Comparison of ENCODE assay signal across 27 mouse cellular contexts in the genomic region with DNA sequence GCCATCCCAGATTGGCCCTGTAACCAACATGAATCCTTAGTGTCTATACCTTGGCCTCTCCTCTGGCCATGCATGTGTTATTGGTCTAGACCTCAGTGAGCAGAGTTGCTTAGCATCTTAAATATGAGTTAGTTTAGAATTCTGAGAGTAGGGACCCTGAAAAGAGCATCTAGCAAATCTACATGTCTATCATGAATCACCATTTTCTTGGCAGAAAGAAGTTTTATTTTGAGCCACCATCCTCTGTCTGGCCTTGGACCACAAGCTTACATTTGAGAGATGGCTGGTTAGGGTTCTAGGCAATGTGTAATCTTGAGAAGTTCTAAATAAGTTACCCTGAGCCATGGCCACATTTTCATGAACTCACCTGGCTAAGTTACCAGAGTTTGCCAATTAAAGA. TPM values are rescaled to one million over a fixed set of nuclear protein-coding genes. Genes with fewer than 3 reads are reported as not detected.
"Had no signal": no experiment of that assay in that cellular context is flagged by ENCODE, and none has a peak within 500 bp of the region (broad histone marks: within the 10 kb centered on the region; RNA-seq: fewer than 3 reads in every experiment).

No protein-coding gene starts in this region.

- H3K4me1 ChIP-seq: embryonic facial prominence, embryonic 12.5 days; embryonic facial prominence, embryonic 13.5 days; embryonic facial prominence, embryonic 15.5 days; forebrain, embryonic 10.5 days; forebrain, embryonic 12.5 days; forebrain, embryonic 13.5 days; forebrain, embryonic 15.5 days; heart, embryonic 10.5 days had no signal

- DNase-seq: cerebellum, adult 2 months; cerebellum, adult 8-10 months; cerebellum, adult 9-10 months; cerebellum, adult 9-11 months; cerebellum, postnatal 25 days; cerebellum, postnatal 36 days; embryo, embryonic 11 days; forebrain, postnatal 0 days; gastrocnemius, postnatal 10 days; gastrocnemius, postnatal 14 days; gastrocnemius, postnatal 25 days; gastrocnemius, postnatal 36 days; heart, adult 18-20 months; heart, adult 2 months had no signal

- H3K9ac ChIP-seq: embryonic facial prominence, embryonic 12.5 days; embryonic facial prominence, embryonic 13.5 days; embryonic facial prominence, embryonic 15.5 days; forebrain, embryonic 12.5 days; forebrain, embryonic 13.5 days; forebrain, embryonic 15.5 days; forebrain, postnatal 0 days had no signal

- H3K27me3 ChIP-seq: embryonic facial prominence, embryonic 12.5 days; embryonic facial prominence, embryonic 13.5 days; embryonic facial prominence, embryonic 15.5 days; forebrain, embryonic 12.5 days; forebrain, embryonic 13.5 days; forebrain, embryonic 15.5 days had no signal

- ATAC-seq: forebrain, embryonic 13.5 days; forebrain, embryonic 14.5 days; forebrain, embryonic 15.5 days; forebrain, embryonic 16.5 days; forebrain, postnatal 0 days had no signal

- H3K27ac ChIP-seq: embryonic facial prominence, embryonic 10.5 days; embryonic facial prominence, embryonic 12.5 days; embryonic facial prominence, embryonic 13.5 days; embryonic facial prominence, embryonic 15.5 days; forebrain, embryonic 10.5 days; forebrain, embryonic 12.5 days; forebrain, embryonic 13.5 days; forebrain, embryonic 15.5 days; heart, adult 2 months; heart, embryonic 10.5 days had no signal

- H3K36me3 ChIP-seq: embryonic facial prominence, embryonic 10.5 days; embryonic facial prominence, embryonic 12.5 days; embryonic facial prominence, embryonic 13.5 days; embryonic facial prominence, embryonic 15.5 days; forebrain, embryonic 10.5 days; forebrain, embryonic 12.5 days; forebrain, embryonic 15.5 days had no signal

- H3K9me3 ChIP-seq: embryonic facial prominence, embryonic 10.5 days; embryonic facial prominence, embryonic 12.5 days; embryonic facial prominence, embryonic 13.5 days; embryonic facial prominence, embryonic 15.5 days; forebrain, embryonic 10.5 days; forebrain, embryonic 12.5 days; forebrain, embryonic 13.5 days; forebrain, embryonic 15.5 days; heart, embryonic 10.5 days had no signal

- H3K4me3 ChIP-seq: embryonic facial prominence, embryonic 10.5 days; embryonic facial prominence, embryonic 12.5 days; embryonic facial prominence, embryonic 13.5 days; embryonic facial prominence, embryonic 15.5 days; erythroblast, embryonic 14.5 days; forebrain, embryonic 10.5 days; forebrain, embryonic 12.5 days; forebrain, embryonic 13.5 days; forebrain, embryonic 15.5 days; heart, adult 2 months; heart, embryonic 10.5 days had no signal

- H3K4me2 ChIP-seq: embryonic facial prominence, embryonic 12.5 days; embryonic facial prominence, embryonic 13.5 days; embryonic facial prominence, embryonic 15.5 days; forebrain, embryonic 12.5 days; forebrain, embryonic 13.5 days; forebrain, embryonic 15.5 days had no signal

RNA-seq across cellular contexts. Expression of a gene that starts 13.3 kb away (rescaled TPM):
- total RNA-seq: granulocyte monocyte progenitor cell, adult 5-6 weeks had no signal
